Mouse (Mus musculus) thymus, adult 2 months (tissue): Measurements from ENCODE around the gene Olfr1393. TPM values are rescaled to one million over a fixed set of nuclear protein-coding genes. Genes with fewer than 3 reads are reported as not detected.

ENCODE experiments used
- DNase-seq: peaks from one replicate; pipeline ENCODE4 v3.0.0; 2021
- H3K27ac ChIP-seq: fragments of 200-500 bp; 2 replicates; pipeline ENCODE4 v1.5.1; 2012; ENCODE audit warnings: low read length, control low read depth; ENCODE audit not compliant: control insufficient read depth, insufficient read depth
- H3K27me3 ChIP-seq: fragments of 200-500 bp; 2 replicates; pipeline ENCODE4 v1.6.1; 2012; ENCODE audit warnings: mild to moderate bottlenecking, low read length, moderate library complexity, mixed read lengths; ENCODE audit not compliant: control insufficient read depth, insufficient read depth
- H3K36me3 ChIP-seq: fragments of 200-500 bp; 2 replicates; pipeline ENCODE4 v1.6.1; 2012; ENCODE audit warnings: mild to moderate bottlenecking, low read length, moderate library complexity; ENCODE audit not compliant: control insufficient read depth, insufficient read depth
- H3K4me1 ChIP-seq: fragments of 200-500 bp; replicated peaks from 2 replicates; pipeline ENCODE4 v1.6.1; 2012; ENCODE audit warnings: low read length; ENCODE audit not compliant: control insufficient read depth, insufficient read depth
- H3K4me3 ChIP-seq: fragments of 200-500 bp; 2 replicates; pipeline ENCODE4 v1.5.1; 2012; ENCODE audit warnings: mild to moderate bottlenecking, low read length, control low read depth, moderate library complexity; ENCODE audit not compliant: control insufficient read depth, insufficient read depth
- CTCF ChIP-seq: fragments of 200-500 bp; IDR thresholded peaks from 2 replicates; pipeline ENCODE4 v1.5.1; 2012; ENCODE audit warnings: mild to moderate bottlenecking, control low read depth, low read length, moderate library complexity, borderline replicate concordance; ENCODE audit not compliant: control insufficient read depth, poor library complexity, insufficient read depth; ENCODE audit errors: extremely low read depth
- POLR2A ChIP-seq: fragments of 200-500 bp; IDR thresholded peaks from 2 replicates; pipeline ENCODE4 v1.6.1; 2012; ENCODE audit warnings: mild to moderate bottlenecking, low read length, control low read depth, moderate library complexity; ENCODE audit not compliant: control insufficient read depth, poor library complexity, insufficient read depth; ENCODE audit errors: extremely low read depth
- WGBS: fragments of 180-500 bp; shearing (Covaris S2); methylation state at CpG from one replicate; pipeline ENCODE4 v1.1.7; 2018; 5-methylcytosine and 5-hydroxymethylcytosine counted together
- polyA plus RNA-seq: library from polyadenylated mRNA; depleted of rRNA; stranded (reverse); fragments of >200 nt; gene quantifications from 2 replicates; pipeline ENCODE4 v1.2.3, GENCODE M21; 2012

The Olfr1393 gene
- polyA plus RNA-seq, 1 experiment: 0.40 TPM

- Histone ChIP-seq H3K36me3 (peaks cover 50% of the 10 kb centered on the region), H3K4me3 (no peak overlapping the region), H3K27ac (no peak overlapping the region), H3K27me3 (no peaks in the 10 kb centered on the region), H3K4me1 (peaks cover 21% of the 10 kb centered on the region)
- 95% methylated on average over 21 of the region's 21 CpGs for WGBS
- TF ChIP-seq POLR2A (no peak), CTCF (no peak)
- no peak for DNase-seq
These were observed 17.3 kb upstream of the Olfr1393 start for GRCm38 (mm10) chr11:49260598-49261312.

GRCm38 (mm10) chr11:49261313-49261855 is 16.7 kb upstream of the Olfr1393 start:
- TF ChIP-seq CTCF (no peak), POLR2A (no peak)
- WGBS: 97% methylated on average over 14 of the region's 14 CpGs
- Histone ChIP-seq H3K4me3 (no peak overlapping the region), H3K27ac (no peak overlapping the region), H3K4me1 (peaks cover 21% of the 10 kb centered on the region), H3K36me3 (peaks cover 47% of the 10 kb centered on the region), H3K27me3 (no peaks in the 10 kb centered on the region)
- DNase-seq: no peak

GRCm38 (mm10) chr11:49262286-49262685 is 15.8 kb upstream of the Olfr1393 start:
- TF ChIP-seq CTCF (no peak), POLR2A (no peak)
- peaks cover 21% of the 10 kb centered on the region for H3K4me1 ChIP-seq
- 97% methylated on average over 5 of the region's 5 CpGs for WGBS

GRCm38 (mm10) chr11:49263149-49263548 is 15.0 kb upstream of the Olfr1393 start:
- peaks cover 33% of the 10 kb centered on the region for H3K36me3 ChIP-seq
- no peak overlapping the region for H3K27ac ChIP-seq
- 93% methylated on average over 6 of the region's 6 CpGs for WGBS
- peaks cover 21% of the 10 kb centered on the region for H3K4me1 ChIP-seq
- no peak for TF ChIP-seq POLR2A
- no peak for TF ChIP-seq CTCF
- no peaks in the 10 kb centered on the region for H3K27me3 ChIP-seq
- no peak overlapping the region for H3K4me3 ChIP-seq
- no peak for DNase-seq

More at GRCm38 (mm10) chr11:49262286-49262685, 15.8 kb upstream of the Olfr1393 start:
- Histone ChIP-seq H3K36me3 (peaks cover 38% of the 10 kb centered on the region), H3K27ac (no peak overlapping the region), H3K27me3 (no peaks in the 10 kb centered on the region), H3K4me3 (no peak overlapping the region)
- no peak for DNase-seq

GRCm38 (mm10) chr11:49264081-49264480 is 14.0 kb upstream of the Olfr1393 start:
- no peak overlapping the region for H3K27ac ChIP-seq
- 96% methylated on average over 7 of the region's 7 CpGs for WGBS
- no peak overlapping the region for H3K4me3 ChIP-seq
- no peak for DNase-seq
- H3K36me3 ChIP-seq: peaks cover 33% of the 10 kb centered on the region
- H3K27me3 ChIP-seq: no peaks in the 10 kb centered on the region
- TF ChIP-seq POLR2A (no peak), CTCF (no peak)
- H3K4me1 ChIP-seq: peaks cover 21% of the 10 kb centered on the region

GRCm38 (mm10) chr11:49264622-49265021 is 13.5 kb upstream of the Olfr1393 start:
- Histone ChIP-seq H3K4me1 (peaks cover 20% of the 10 kb centered on the region), H3K36me3 (peaks cover 33% of the 10 kb centered on the region), H3K4me3 (no peak overlapping the region), H3K27ac (no peak overlapping the region), H3K27me3 (no peaks in the 10 kb centered on the region)
- WGBS: 76% methylated on average over 11 of the region's 11 CpGs
- DNase-seq: no peak
- TF ChIP-seq CTCF (no peak), POLR2A (no peak)
